Comparison of ENCODE assay signal across 8 mouse cellular contexts in the genomic region with DNA sequence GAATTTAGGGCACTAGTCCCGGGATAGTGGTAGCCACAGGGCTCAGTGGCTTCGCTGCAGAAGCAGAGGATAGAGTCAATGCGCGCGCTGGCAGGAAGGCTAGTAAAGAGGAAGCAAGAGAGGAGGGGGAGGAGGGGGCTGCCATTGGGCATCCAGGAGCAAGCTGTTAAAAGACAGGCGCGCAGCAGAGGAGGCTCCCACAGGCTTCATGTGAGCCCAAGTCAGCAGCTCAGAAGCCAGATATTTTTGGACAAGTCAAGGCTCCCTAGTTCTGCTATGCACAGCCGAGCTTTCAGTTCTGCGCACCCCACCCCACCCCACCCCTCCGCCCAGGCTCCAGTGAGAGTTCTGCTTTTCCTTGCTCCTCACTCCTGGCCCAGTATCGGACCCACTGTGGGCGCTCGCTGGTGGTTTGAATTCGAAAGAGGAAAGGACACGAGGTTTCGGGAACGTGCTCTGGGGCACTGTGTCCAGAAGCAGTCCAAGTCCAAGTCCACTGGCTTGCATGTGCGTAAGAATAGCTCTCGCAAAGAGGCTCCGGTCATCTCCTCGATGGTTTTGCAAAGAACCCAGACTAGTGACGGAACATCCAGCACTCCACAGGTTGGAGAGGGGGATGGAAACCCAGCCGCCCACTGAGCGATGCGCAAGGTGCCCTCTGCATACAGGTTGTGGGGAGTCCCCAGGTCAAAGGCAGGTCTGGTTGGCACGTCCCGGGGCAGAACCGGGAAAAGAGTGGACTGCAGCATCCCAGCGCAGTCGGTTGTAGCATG. TPM values are rescaled to one million over a fixed set of nuclear protein-coding genes. Genes with fewer than 3 reads are reported as not detected.
DNase-seq lines count a peak whose midpoint lies in the region; TF ChIP-seq lines count a peak whose summit lies in the region.

No protein-coding gene starts in this region.

- no peak for TF ChIP-seq CTCF in testis, adult 2 months (IDR thresholded peaks at IDR 0.05; ENCODE audit: control insufficient read depth, insufficient read depth, insufficient replicate concordance, low read depth, low read length)

- no peaks in the 10 kb centered on the region; the same call in 1 of the 2 replicates for H3K4me1 ChIP-seq in testis, adult 2 months (ENCODE audit: control insufficient read depth, insufficient read depth, low read length)
- H3K4me1 ChIP-seq in heart, embryonic 10.5 days: peaks cover 40% of the 10 kb centered on the region

- no peak for DNase-seq in testis, postnatal 14 days (ENCODE audit: low spot score)
- peak; percentile 81 for DNase-seq in embryo, embryonic 11 days
- DNase-seq in heart, embryonic 10.5 days (ENCODE audit: low spot score): peak; percentile 88
- DNase-seq in kidney, postnatal 14 days: peak; percentile 44
- DNase-seq in lung, postnatal 25 days (ENCODE audit: low spot score): peak; percentile 39
- DNase-seq in retina, postnatal 1 day: peak; percentile 71
- DNase-seq in cerebellum, adult 11-12 months: no peak

- peak overlapping the region; percentile 50 for H3K27ac ChIP-seq in testis, adult 2 months (ENCODE audit: control insufficient read depth, insufficient read depth, low read depth, low read length)
- H3K27ac ChIP-seq in heart, embryonic 10.5 days: peak overlapping the region; percentile 96

- H3K9me3 ChIP-seq in heart, embryonic 10.5 days: no peaks in the 10 kb centered on the region

- no peaks in the 10 kb centered on the region for H3K36me3 ChIP-seq in testis, adult 2 months (ENCODE audit: control insufficient read depth, insufficient read depth, low read length)
- H3K36me3 ChIP-seq in heart, embryonic 10.5 days: 0 out of 2 replicates have a peak, but pooled peaks cover 4% of the 10 kb centered on the region

- TF ChIP-seq POLR2A in testis, adult 2 months (IDR thresholded peaks at IDR 0.05; ENCODE audit: control insufficient read depth, low read depth, low read length): no peak

- H3K4me3 ChIP-seq in testis, adult 2 months (ENCODE audit: control insufficient read depth, low read depth, low read length): peak overlapping the region; percentile 79
- peak overlapping the region; percentile 87 for H3K4me3 ChIP-seq in heart, embryonic 10.5 days

- H3K27me3 ChIP-seq in testis, adult 2 months (ENCODE audit: control insufficient read depth, insufficient read depth, low read length): no peaks in the 10 kb centered on the region
- 0 out of 2 replicates have a peak, but pooled peaks cover 8% of the 10 kb centered on the region for H3K27me3 ChIP-seq in heart, embryonic 10.5 days (ENCODE audit: insufficient read depth, poor library complexity, severe bottlenecking)

- WGBS in heart, embryonic 10.5 days: under 1% methylated on average over 30 of the region's 30 CpGs

RNA-seq across cellular contexts. Expression of gene Galnt10, which starts 0.8 kb away (rescaled TPM):
- 21.2 and 25.9 TPM in 2 replicates for polyA plus RNA-seq in testis, adult 2 months (2012; rRNA removed)
- polyA plus RNA-seq in heart, embryonic 10.5 days (2016; fragmentation: Nextera tagmentation; extraction: Ambion mirVana): 16.6 and 20.7 TPM in 2 replicates

Comparison
In these comparisons a context has a peak if more than half of its experiments do, and no peak if none do; other contexts are left out.
1. DNase-seq: peak in embryo, embryonic 11 days (single experiment), heart, embryonic 10.5 days (single experiment), kidney, postnatal 14 days (single experiment), lung, postnatal 25 days (single experiment) and retina, postnatal 1 day (single experiment); none in testis, postnatal 14 days (single experiment) and cerebellum, adult 11-12 months (single experiment).